Mouse (Mus musculus) liver, postnatal 0 days (tissue): Measurements from ENCODE around the gene Tmem185b. TPM values are rescaled to one million over a fixed set of nuclear protein-coding genes. Genes with fewer than 3 reads are reported as not detected.

Experiments
- ATAC-seq: fragments of 200-750 bp; cut with Nextera tagmentation; 2 replicates; pipeline ENCODE4 v1.8.0; 2017; ENCODE audit warnings: mild to moderate bottlenecking, moderate library complexity
- DNase-seq: peaks from one replicate; pipeline ENCODE4 v3.0.0-alpha.2; 2016
- H3K27ac ChIP-seq: fragments of 300-500 bp; sonication (generic); 2 replicates; pipeline ENCODE4 v1.5.1; 2014; ENCODE audit warnings: antibody characterized with exemption, moderate library complexity, mild to moderate bottlenecking, low read depth
- H3K27me3 ChIP-seq: fragments of 300-500 bp; sonication (generic); 2 replicates; pipeline ENCODE4 v1.6.1; 2014; ENCODE audit warnings: low read length, control low read depth, mixed read lengths; ENCODE audit not compliant: insufficient read depth
- H3K36me3 ChIP-seq: fragments of 300-500 bp; sonication (generic); replicated peaks from 2 replicates; pipeline ENCODE4 v1.6.1; 2014; ENCODE audit warnings: mild to moderate bottlenecking, control low read depth, low read length, moderate library complexity, mixed read lengths; ENCODE audit not compliant: insufficient read depth
- H3K4me1 ChIP-seq: fragments of 300-500 bp; sonication (generic); 2 replicates; pipeline ENCODE4 v1.6.1; 2014; ENCODE audit warnings: antibody characterized with exemption, mild to moderate bottlenecking, control low read depth; ENCODE audit not compliant: insufficient read depth
- H3K4me2 ChIP-seq: fragments of 300-500 bp; sonication (generic); 2 replicates; pipeline ENCODE4 v1.6.1; 2014; ENCODE audit warnings: low read depth, mild to moderate bottlenecking, low read length, moderate library complexity, mixed read lengths
- H3K4me3 ChIP-seq: fragments of 300-500 bp; sonication (generic); 2 replicates; pipeline ENCODE4 v1.5.1; 2014; ENCODE audit warnings: low read depth, low read length
- H3K9ac ChIP-seq: fragments of 300-500 bp; sonication (generic); replicated peaks from 2 replicates; pipeline ENCODE4 v1.6.1; 2014; ENCODE audit warnings: mild to moderate bottlenecking, moderate library complexity
- H3K9me3 ChIP-seq: fragments of 300-500 bp; sonication (generic); 2 replicates; pipeline ENCODE4 v1.6.1; 2016; ENCODE audit warnings: mild to moderate bottlenecking, control low read depth, low read length, mixed read lengths
- CTCF ChIP-seq: sonication (generic); IDR thresholded peaks from 2 replicates; pipeline ENCODE4 v1.5.1; 2016; ENCODE audit warnings: antibody characterized with exemption, low read depth
- EP300 ChIP-seq: IDR thresholded peaks from 2 replicates; pipeline ENCODE4 v1.6.1; 2016; ENCODE audit warnings: antibody characterized with exemption, low read depth, mild to moderate bottlenecking
- WGBS: fragments of 180-500 bp; shearing (Covaris S2); extraction: QIAGEN DNeasy Blood & Tissue Kit; methylation state at CpG from one replicate; pipeline ENCODE4 v1.1.7; 2014; ENCODE audit not compliant: insufficient replicate concordance; 5-methylcytosine and 5-hydroxymethylcytosine counted together
- polyA plus RNA-seq: library from polyadenylated mRNA; unstranded; fragments of >200 nt; fragmentation: Nextera tagmentation; extraction: Ambion mirVana; gene quantifications from 2 replicates; pipeline ENCODE4 v1.2.1, GENCODE M21; 2015

Gene Tmem185b
- polyA plus RNA-seq, 1 experiment from 2014 or later, result 12.7 TPM

- no peak overlapping the region for H3K4me3 ChIP-seq
- H3K27ac ChIP-seq, result no peak overlapping the region
- H3K4me2 ChIP-seq, result no peak overlapping the region
- H3K36me3 ChIP-seq, result peaks cover 7% of the 10 kb centered on the region
- H3K27me3 ChIP-seq, result no peaks in the 10 kb centered on the region
- peaks cover 4% of the 10 kb centered on the region; the same call in 1 of the 2 replicates for H3K4me1 ChIP-seq
- 61% methylated on average over 3 of the region's 3 CpGs for WGBS
- no peaks in the 10 kb centered on the region for H3K9me3 ChIP-seq
- no peak for TF ChIP-seq EP300
- TF ChIP-seq CTCF, result peak; percentile 75
- peak; percentile 57 for DNase-seq
- H3K9ac ChIP-seq, result no peak overlapping the region
- peak; percentile 71; the same call in 1 of the 2 replicates for ATAC-seq
These were observed 41.5 kb upstream of the Tmem185b start for GRCm38 (mm10) chr1:119484457-119484856.

DNA sequence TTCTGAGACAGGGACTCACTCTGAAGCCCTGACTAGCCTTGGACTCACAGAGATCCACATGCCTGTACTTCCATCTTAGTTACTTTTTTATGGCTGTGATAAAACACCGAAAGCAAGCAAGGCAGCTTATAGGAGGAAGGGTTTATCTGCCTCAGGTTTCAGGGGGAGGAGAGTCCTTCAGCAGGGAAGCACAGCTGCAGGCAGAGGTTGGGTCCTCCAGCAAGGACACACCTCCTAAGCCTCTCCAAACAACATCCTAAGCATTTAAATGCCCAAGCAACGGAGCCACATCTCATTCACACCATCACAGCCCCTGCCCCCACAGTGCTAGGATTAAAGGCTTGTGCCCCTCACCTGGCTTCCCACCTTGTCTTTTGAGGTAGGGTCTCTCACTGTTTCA lies 40.1 kb upstream of the Tmem185b start:
- Histone ChIP-seq H3K4me3 (no peak overlapping the region), H3K27me3 (no peaks in the 10 kb centered on the region), H3K9me3 (no peaks in the 10 kb centered on the region), H3K27ac (no peak overlapping the region), H3K4me2 (no peak overlapping the region), H3K9ac (no peak overlapping the region), H3K36me3 (peaks cover 7% of the 10 kb centered on the region), H3K4me1 (0 out of 2 replicates have a peak, but pooled peaks cover 4% of the 10 kb centered on the region)
- 64% methylated on average over 2 of the region's 2 CpGs for WGBS
- no peak for TF ChIP-seq EP300
- TF ChIP-seq CTCF, result no peak
- DNase-seq, result no peak
- no peak for ATAC-seq

GRCm38 (mm10) chr1:119487917-119488590 lies 37.9 kb upstream of the Tmem185b start:
- WGBS, result 66% methylated on average over 10 of the region's 10 CpGs
- TF ChIP-seq CTCF, result no peak
- TF ChIP-seq EP300, result no peak
- no peaks in the 10 kb centered on the region for H3K9me3 ChIP-seq
- H3K4me2 ChIP-seq, result no peak overlapping the region
- no peaks in the 10 kb centered on the region for H3K36me3 ChIP-seq
- H3K27me3 ChIP-seq, result no peaks in the 10 kb centered on the region
- DNase-seq, result no peak
- no peak for ATAC-seq
- no peak overlapping the region for H3K9ac ChIP-seq
- H3K4me1 ChIP-seq, result peaks cover 19% of the 10 kb centered on the region
- no peak overlapping the region for H3K27ac ChIP-seq
- no peak overlapping the region for H3K4me3 ChIP-seq

DNA sequence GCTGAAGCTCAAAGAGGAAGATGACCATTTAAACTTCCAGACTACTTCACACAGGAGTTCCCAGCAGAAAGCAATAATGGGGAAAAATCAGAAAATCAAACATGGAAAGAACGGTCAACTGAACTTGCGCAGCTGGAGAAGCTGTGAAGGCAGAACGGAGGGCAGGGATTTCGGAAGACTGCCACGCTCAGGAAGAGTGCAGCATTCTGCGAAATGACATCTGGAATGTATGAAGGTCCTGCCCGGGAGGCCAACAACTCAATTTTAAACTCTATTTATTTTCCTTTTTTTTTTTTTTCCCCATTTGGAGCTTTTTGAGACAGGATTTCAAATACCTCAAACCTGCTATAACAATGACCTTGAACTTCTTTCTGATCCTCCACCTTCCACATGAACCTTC lies 35.2 kb upstream of the Tmem185b start:
- DNase-seq (no peak), ATAC-seq (no peak)
- H3K4me3 ChIP-seq, result no peak overlapping the region
- H3K9ac ChIP-seq, result no peak overlapping the region
- 87% methylated on average over 7 of the region's 7 CpGs for WGBS
- H3K4me2 ChIP-seq, result no peak overlapping the region
- H3K9me3 ChIP-seq, result no peaks in the 10 kb centered on the region
- TF ChIP-seq CTCF, result no peak
- TF ChIP-seq EP300, result no peak
- no peak overlapping the region for H3K27ac ChIP-seq
- no peaks in the 10 kb centered on the region; the same call in 1 of the 2 replicates for H3K36me3 ChIP-seq
- H3K27me3 ChIP-seq, result no peaks in the 10 kb centered on the region
- H3K4me1 ChIP-seq, result peaks cover 24% of the 10 kb centered on the region

GRCm38 (mm10) chr1:119492097-119492496 lies 33.9 kb upstream of the Tmem185b start:
- peak overlapping the region; percentile 51 for H3K4me2 ChIP-seq
- TF ChIP-seq CTCF, result no peak
- TF ChIP-seq EP300, result no peak
- H3K4me3 ChIP-seq, result 0 out of 2 replicates have a peak overlapping the region, but pooled peaks have one; percentile 12
- H3K9me3 ChIP-seq, result no peaks in the 10 kb centered on the region
- DNase-seq (peak; percentile 87), ATAC-seq (peak; percentile 91)
- no peak overlapping the region for H3K9ac ChIP-seq
- no peaks in the 10 kb centered on the region for H3K27me3 ChIP-seq
- peak overlapping the region; percentile 78 for H3K27ac ChIP-seq
- H3K4me1 ChIP-seq, result peaks cover 30% of the 10 kb centered on the region
- no peaks in the 10 kb centered on the region; the same call in 1 of the 2 replicates for H3K36me3 ChIP-seq
- 8% methylated on average over 11 of the region's 11 CpGs for WGBS

- Histone ChIP-seq H3K4me2 (peak overlapping the region; percentile 51), H3K27ac (peak overlapping the region; percentile 78), H3K4me3 (no peak overlapping the region), H3K36me3 (no peaks in the 10 kb centered on the region; the same call in 1 of the 2 replicates), H3K4me1 (peaks cover 31% of the 10 kb centered on the region), H3K9me3 (no peaks in the 10 kb centered on the region), H3K27me3 (no peaks in the 10 kb centered on the region), H3K9ac (no peak overlapping the region)
- peak; percentile 31; the same call in 1 of the 2 replicates for ATAC-seq
- DNase-seq, result no peak
- 64% methylated on average over 1 of the region's 1 CpGs for WGBS
- TF ChIP-seq EP300 (no peak), CTCF (no peak)
These were observed 33.5 kb upstream of the Tmem185b start for GRCm38 (mm10) chr1:119492505-119492904.
